Mouse (Mus musculus) stomach, embryonic 16.5 days (tissue): ENCODE results near the gene Mfsd6l. TPM values are rescaled to one million over a fixed set of nuclear protein-coding genes. Genes with fewer than 3 reads are reported as not detected.

ENCODE experiments used
- ATAC-seq: fragments of 200-750 bp; cut with Nextera tagmentation; 2 replicates; pipeline ENCODE4 v1.8.0; 2017; ENCODE audit warnings: moderate number of reproducible peaks, moderate TSS enrichment; ENCODE audit not compliant: insufficient read depth, low FRiP score
- H3K27ac ChIP-seq: fragments of 300-500 bp; sonication (generic); 2 replicates; pipeline ENCODE4 v1.5.1; 2014; ENCODE audit warnings: low read length
- H3K27me3 ChIP-seq: fragments of 300-500 bp; sonication (generic); 2 replicates; pipeline ENCODE4 v1.6.1; 2014; ENCODE audit warnings: low read length, control low read depth, mixed read lengths; ENCODE audit not compliant: control insufficient read depth, insufficient read depth
- H3K36me3 ChIP-seq: fragments of 300-500 bp; sonication (generic); 2 replicates; pipeline ENCODE4 v1.6.1; 2014; ENCODE audit warnings: low read length; ENCODE audit not compliant: control insufficient read depth, insufficient read depth
- H3K4me1 ChIP-seq: fragments of 300-500 bp; sonication (generic); 2 replicates; pipeline ENCODE4 v1.6.1; 2014; ENCODE audit warnings: low read length, control low read depth, mixed read lengths; ENCODE audit not compliant: control insufficient read depth, insufficient read depth
- H3K4me2 ChIP-seq: fragments of 300-500 bp; sonication (generic); 2 replicates; pipeline ENCODE4 v1.6.1; 2014; ENCODE audit warnings: low read depth, low read length, mixed read lengths
- H3K4me3 ChIP-seq: fragments of 300-500 bp; sonication (generic); replicated peaks from 2 replicates; pipeline ENCODE4 v1.5.1; 2014; ENCODE audit warnings: mild to moderate bottlenecking, low read length
- H3K9ac ChIP-seq: fragments of 300-500 bp; sonication (generic); 2 replicates; pipeline ENCODE4 v1.6.1; 2014; ENCODE audit warnings: low read length
- H3K9me3 ChIP-seq: fragments of 300-500 bp; sonication (generic); replicated peaks from 2 replicates; pipeline ENCODE4 v1.6.1; 2016; ENCODE audit warnings: low read length, control low read depth; ENCODE audit not compliant: control insufficient read depth
- WGBS: fragments of 180-500 bp; shearing (Covaris S2); extraction: QIAGEN DNeasy Blood & Tissue Kit; methylation state at CpG from one replicate; pipeline ENCODE4 v1.1.7; 2014; 5-methylcytosine and 5-hydroxymethylcytosine counted together
- polyA plus RNA-seq: library from polyadenylated mRNA; unstranded; fragments of >200 nt; fragmentation: Nextera tagmentation; extraction: Ambion mirVana; gene quantifications from 2 replicates; pipeline ENCODE4 v1.2.1, GENCODE M21; 2015

The Mfsd6l gene
- polyA plus RNA-seq, 1 experiment from 2014 or later: 2.0 TPM

GRCm38 (mm10) chr11:68545172-68545571 is 10.8 kb upstream of the Mfsd6l start:
- Histone ChIP-seq H3K4me1 (no peaks in the 10 kb centered on the region), H3K9ac (no peak overlapping the region), H3K4me3 (no peak overlapping the region), H3K36me3 (no peaks in the 10 kb centered on the region), H3K4me2 (no peak overlapping the region), H3K9me3 (no peaks in the 10 kb centered on the region), H3K27ac (no peak overlapping the region), H3K27me3 (no peaks in the 10 kb centered on the region)
- no peak for ATAC-seq
- WGBS: 52% methylated on average over 7 of the region's 7 CpGs

- no peak for ATAC-seq
- WGBS: 75% methylated on average over 8 of the region's 8 CpGs
These were observed 10.2 kb upstream of the Mfsd6l start for GRCm38 (mm10) chr11:68545682-68546222.

GRCm38 (mm10) chr11:68547484-68547883 is 8.5 kb upstream of the Mfsd6l start:
- Histone ChIP-seq H3K4me2 (no peak overlapping the region), H3K9ac (no peak overlapping the region), H3K9me3 (no peaks in the 10 kb centered on the region), H3K4me3 (no peak overlapping the region), H3K36me3 (no peaks in the 10 kb centered on the region), H3K27me3 (no peaks in the 10 kb centered on the region), H3K27ac (no peak overlapping the region), H3K4me1 (no peaks in the 10 kb centered on the region)
- 45% methylated on average over 2 of the region's 2 CpGs for WGBS
- no peak for ATAC-seq

More at GRCm38 (mm10) chr11:68545682-68546222, 10.2 kb upstream of the Mfsd6l start:
- no peaks in the 10 kb centered on the region for H3K27me3 ChIP-seq
- no peaks in the 10 kb centered on the region for H3K36me3 ChIP-seq
- no peak overlapping the region for H3K4me2 ChIP-seq
- no peaks in the 10 kb centered on the region for H3K4me1 ChIP-seq
- no peaks in the 10 kb centered on the region for H3K9me3 ChIP-seq
- no peak overlapping the region for H3K9ac ChIP-seq
- H3K4me3 ChIP-seq: no peak overlapping the region
- no peak overlapping the region for H3K27ac ChIP-seq

GRCm38 (mm10) chr11:68549597-68549996 is 6.4 kb upstream of the Mfsd6l start:
- H3K27me3 ChIP-seq: no peaks in the 10 kb centered on the region
- H3K27ac ChIP-seq: no peak overlapping the region
- H3K4me2 ChIP-seq: no peak overlapping the region
- WGBS: 48% methylated on average over 3 of the region's 3 CpGs
- H3K4me1 ChIP-seq: no peaks in the 10 kb centered on the region
- H3K9ac ChIP-seq: no peak overlapping the region
- H3K36me3 ChIP-seq: no peaks in the 10 kb centered on the region
- no peaks in the 10 kb centered on the region for H3K9me3 ChIP-seq
- no peak for ATAC-seq
- no peak overlapping the region for H3K4me3 ChIP-seq

- no peak for ATAC-seq
- WGBS: 49% methylated on average over 4 of the region's 4 CpGs
- no peaks in the 10 kb centered on the region for H3K9me3 ChIP-seq
- H3K27ac ChIP-seq: no peak overlapping the region
- H3K9ac ChIP-seq: no peak overlapping the region
- H3K4me2 ChIP-seq: no peak overlapping the region
- no peaks in the 10 kb centered on the region for H3K27me3 ChIP-seq
- no peaks in the 10 kb centered on the region for H3K4me1 ChIP-seq
- H3K4me3 ChIP-seq: no peak overlapping the region
- H3K36me3 ChIP-seq: no peaks in the 10 kb centered on the region
These were observed 5.6 kb upstream of the Mfsd6l start for GRCm38 (mm10) chr11:68550358-68550757.

- no peak overlapping the region for H3K4me2 ChIP-seq
- 0 out of 2 replicates have a peak, but pooled peaks cover 3% of the 10 kb centered on the region for H3K4me1 ChIP-seq
- no peak overlapping the region for H3K4me3 ChIP-seq
- no peak overlapping the region for H3K27ac ChIP-seq
- H3K27me3 ChIP-seq: no peaks in the 10 kb centered on the region
- H3K9ac ChIP-seq: no peak overlapping the region
- ATAC-seq: no peak
- no peaks in the 10 kb centered on the region for H3K9me3 ChIP-seq
- no peaks in the 10 kb centered on the region for H3K36me3 ChIP-seq
- 32% methylated on average over 8 of the region's 8 CpGs for whole genome bisulfite sequencing
These were observed 2.0 kb upstream of the Mfsd6l start for GRCm38 (mm10) chr11:68553981-68554471.

GRCm38 (mm10) chr11:68559546-68559945 is 3.6 kb downstream of the Mfsd6l start:
- Histone ChIP-seq H3K27ac (no peak overlapping the region), H3K27me3 (no peaks in the 10 kb centered on the region), H3K9ac (no peak overlapping the region), H3K9me3 (no peaks in the 10 kb centered on the region), H3K36me3 (no peaks in the 10 kb centered on the region), H3K4me3 (no peak overlapping the region), H3K4me2 (no peak overlapping the region), H3K4me1 (0 out of 2 replicates have a peak, but pooled peaks cover 3% of the 10 kb centered on the region)
- ATAC-seq: no peak
- WGBS: 57% methylated on average over 1 of the region's 1 CpGs

- H3K4me2 ChIP-seq: no peak overlapping the region
- no peak for ATAC-seq
- no peaks in the 10 kb centered on the region for H3K27me3 ChIP-seq
- no peaks in the 10 kb centered on the region for H3K4me1 ChIP-seq
- H3K36me3 ChIP-seq: no peaks in the 10 kb centered on the region
- no peak overlapping the region for H3K27ac ChIP-seq
- H3K9ac ChIP-seq: no peak overlapping the region
- no peak overlapping the region for H3K4me3 ChIP-seq
- WGBS: 73% methylated on average over 11 of the region's 11 CpGs
- H3K9me3 ChIP-seq: no peaks in the 10 kb centered on the region
These were observed 6.3 kb downstream of the Mfsd6l start for GRCm38 (mm10) chr11:68561957-68562950.

- Histone ChIP-seq H3K4me3 (no peak overlapping the region), H3K9ac (no peak overlapping the region), H3K4me1 (no peaks in the 10 kb centered on the region), H3K27me3 (no peaks in the 10 kb centered on the region), H3K36me3 (no peaks in the 10 kb centered on the region), H3K27ac (no peak overlapping the region), H3K4me2 (no peak overlapping the region), H3K9me3 (no peaks in the 10 kb centered on the region)
- ATAC-seq: no peak
- WGBS: 67% methylated on average over 13 of the region's 13 CpGs
These were observed 8.5 kb downstream of the Mfsd6l start for GRCm38 (mm10) chr11:68564356-68565031.
